Comparison of ENCODE assay signal across 8 mouse cellular contexts in genomic region chr7:28597642-28598446, GRCm38 (mm10). TPM values are rescaled to one million over a fixed set of nuclear protein-coding genes. Genes with fewer than 3 reads are reported as not detected.
DNase-seq lines count a peak whose midpoint lies in the region; ATAC-seq and TF ChIP-seq lines count a peak whose summit lies in the region.

TSS of gene Samd4b (minus strand) at chr7:28598144.
TSS of gene Pak4 (minus strand) at chr7:28598185.

- H3K9me3 ChIP-seq in embryonic facial prominence, embryonic 14.5 days (ENCODE audit: control insufficient read depth, low read length), result no peaks in the 10 kb centered on the region
- no peaks in the 10 kb centered on the region for H3K9me3 ChIP-seq in limb, embryonic 14.5 days (ENCODE audit: control insufficient read depth, low read length)
- no peaks in the 10 kb centered on the region for H3K9me3 ChIP-seq in midbrain, postnatal 0 days (ENCODE audit: low read length)

- peak; percentile 96 for DNase-seq in 3T3-L1 (ENCODE audit: low read depth, low spot score)
- peak; percentile 98 to 99 for DNase-seq in adrenal gland, postnatal 4 days (ENCODE audit: low spot score in 2 of 2)
- DNase-seq in embryonic facial prominence, embryonic 14.5 days (ENCODE audit: low spot score), result peak; percentile 99
- DNase-seq in heart, adult 8-10 months (ENCODE audit: low spot score), result peak; percentile 100
- DNase-seq in kidney, adult 9 months, result peak; percentile 100
- DNase-seq in limb, embryonic 14.5 days (ENCODE audit: low spot score), result peak; percentile 98
- DNase-seq in midbrain, postnatal 0 days (ENCODE audit: low spot score), result peak; percentile 99
- peak; percentile 99 to 100 for DNase-seq in spleen, postnatal 14 days (ENCODE audit: low spot score in 2 of 2)

- peak within 1 kb of the TSS; percentile 71 for H3K4me3 ChIP-seq in embryonic facial prominence, embryonic 14.5 days (ENCODE audit: low read depth, low read length)
- peak within 1 kb of the TSS; percentile 67 for H3K4me3 ChIP-seq in limb, embryonic 14.5 days (replicated peaks; ENCODE audit: low read length)
- peak within 1 kb of the TSS; percentile 66 for H3K4me3 ChIP-seq in midbrain, postnatal 0 days (ENCODE audit: low read depth, low read length)

- H3K4me2 ChIP-seq in embryonic facial prominence, embryonic 14.5 days (ENCODE audit: low read depth, low read length), result peak within 1 kb of the TSS; percentile 89
- peak within 1 kb of the TSS; percentile 59 for H3K4me2 ChIP-seq in limb, embryonic 14.5 days (replicated peaks; ENCODE audit: low read depth, low read length, severe bottlenecking)
- peak within 1 kb of the TSS; percentile 85 for H3K4me2 ChIP-seq in midbrain, postnatal 0 days (ENCODE audit: low read depth, low read length, poor library complexity, severe bottlenecking)

- TF ChIP-seq CTCF in midbrain, postnatal 0 days (IDR thresholded peaks at IDR 0.05), result peak; percentile 67

- no peaks in the 10 kb centered on the region for H3K27me3 ChIP-seq in embryonic facial prominence, embryonic 14.5 days (replicated peaks; ENCODE audit: control insufficient read depth, insufficient read depth, low read length)
- no peaks in the 10 kb centered on the region for H3K27me3 ChIP-seq in limb, embryonic 14.5 days (ENCODE audit: control insufficient read depth, insufficient read depth, low read length)
- no peaks in the 10 kb centered on the region for H3K27me3 ChIP-seq in midbrain, postnatal 0 days (ENCODE audit: insufficient read depth, low read length)

- peak; percentile 95 for ATAC-seq in embryonic facial prominence, embryonic 14.5 days (ENCODE audit: low read depth)
- ATAC-seq in limb, embryonic 14.5 days (ENCODE audit: low FRiP score, low read depth), result peak; percentile 96
- ATAC-seq in midbrain, postnatal 0 days (ENCODE audit: low FRiP score), result peak; percentile 94

- H3K36me3 ChIP-seq in embryonic facial prominence, embryonic 14.5 days (ENCODE audit: control insufficient read depth, insufficient read depth, low read length), result peaks cover 3% of the 10 kb centered on the region; the same call in 1 of the 2 replicates
- H3K36me3 ChIP-seq in limb, embryonic 14.5 days (ENCODE audit: control insufficient read depth, insufficient read depth, low read length), result no peaks in the 10 kb centered on the region
- no peaks in the 10 kb centered on the region for H3K36me3 ChIP-seq in midbrain, postnatal 0 days (ENCODE audit: insufficient read depth, low read length)

- peak within 1 kb of the TSS; percentile 77 for H3K9ac ChIP-seq in embryonic facial prominence, embryonic 14.5 days (ENCODE audit: low read depth, low read length)
- H3K9ac ChIP-seq in limb, embryonic 14.5 days (ENCODE audit: low read depth, low read length, severe bottlenecking), result peak within 1 kb of the TSS; percentile 69
- peak within 1 kb of the TSS; percentile 70 for H3K9ac ChIP-seq in midbrain, postnatal 0 days (replicated peaks; ENCODE audit: low read length, poor library complexity, severe bottlenecking)

- peak; percentile 87; the same call in 1 of the 2 replicates for TF ChIP-seq POLR2A in limb, embryonic 14.5 days (IDR thresholded peaks at IDR 0.05; ENCODE audit: borderline replicate concordance, extremely low read depth, insufficient read depth, insufficient read length)

- WGBS in embryonic facial prominence, embryonic 14.5 days, result under 1% methylated on average over 61 of the region's 66 CpGs
- WGBS in limb, embryonic 14.5 days, result 2% methylated on average over 66 of the region's 66 CpGs
- under 1% methylated on average over 66 of the region's 66 CpGs for WGBS in midbrain, postnatal 0 days

- H3K4me1 ChIP-seq in embryonic facial prominence, embryonic 14.5 days (ENCODE audit: control insufficient read depth, insufficient read depth, low read length), result peaks cover 23% of the 10 kb centered on the region
- H3K4me1 ChIP-seq in limb, embryonic 14.5 days (ENCODE audit: control insufficient read depth, insufficient read depth, low read length), result peaks cover 20% of the 10 kb centered on the region
- peaks cover 11% of the 10 kb centered on the region for H3K4me1 ChIP-seq in midbrain, postnatal 0 days (ENCODE audit: insufficient read depth, low read length)

- peak within 1 kb of the TSS; percentile 86 for H3K27ac ChIP-seq in embryonic facial prominence, embryonic 14.5 days (replicated peaks; ENCODE audit: low read depth, low read length)
- H3K27ac ChIP-seq in limb, embryonic 14.5 days (replicated peaks; ENCODE audit: low read depth, low read length), result peak within 1 kb of the TSS; percentile 82
- H3K27ac ChIP-seq in midbrain, postnatal 0 days (ENCODE audit: low read depth, low read length), result peak within 1 kb of the TSS; percentile 75

RNA-seq across cellular contexts. Expression of gene Samd4b, which starts in this region (rescaled TPM):
- total RNA-seq in adrenal gland, postnatal 4 days (2021), result 10 to 100 TPM; 56.0 to 59.0 TPM
- 31.5 and 33.8 TPM in 2 replicates for polyA plus RNA-seq in embryonic facial prominence, embryonic 14.5 days (2014; fragmentation: Nextera tagmentation; extraction: Ambion mirVana)
- 10 to 100 TPM; 19.4 to 23.4 (median 21.5) TPM for total RNA-seq in heart, adult 8-10 months (2022)
- polyA plus RNA-seq in limb, embryonic 14.5 days (2012; rRNA removed), result 82.0 and 129 TPM in 2 replicates
- 33.0 and 35.1 TPM in 2 replicates for polyA plus RNA-seq in limb, embryonic 14.5 days (2014; fragmentation: Nextera tagmentation; extraction: Ambion mirVana)
- 48.2 and 56.0 TPM in 2 replicates for total RNA-seq in midbrain, postnatal 0 days (2014; rRNA removed)
- polyA plus RNA-seq in midbrain, postnatal 0 days (2015; fragmentation: Nextera tagmentation; extraction: Ambion mirVana), result 17.6 and 19.2 TPM in 2 replicates

RNA-seq across cellular contexts. Expression of gene Pak4, which starts in this region (rescaled TPM):
- 10 to 100 TPM; 32.0 to 36.6 TPM for total RNA-seq in adrenal gland, postnatal 4 days (2021)
- polyA plus RNA-seq in embryonic facial prominence, embryonic 14.5 days (2014; fragmentation: Nextera tagmentation; extraction: Ambion mirVana), result 20.7 and 23.5 TPM in 2 replicates
- total RNA-seq in heart, adult 8-10 months (2022), result 10 to 100 TPM in 1 of 4 experiments, 1 to 10 TPM in 3; 8.1 to 11.8 (median 8.5) TPM
- 27.6 and 29.6 TPM in 2 replicates for polyA plus RNA-seq in limb, embryonic 14.5 days (2012; rRNA removed)
- polyA plus RNA-seq in limb, embryonic 14.5 days (2014; fragmentation: Nextera tagmentation; extraction: Ambion mirVana), result 21.3 and 26.3 TPM in 2 replicates
- 13.3 and 19.8 TPM in 2 replicates for total RNA-seq in midbrain, postnatal 0 days (2014; rRNA removed)
- polyA plus RNA-seq in midbrain, postnatal 0 days (2015; fragmentation: Nextera tagmentation; extraction: Ambion mirVana), result 8.9 and 9.6 TPM in 2 replicates

Comparison
In these comparisons a context has a peak if more than half of its experiments do, and no peak if none do; other contexts are left out.
1. Peak in every context shown above with its lines: DNase-seq, ATAC-seq, H3K4me3 ChIP-seq and H3K27ac ChIP-seq.